Mouse (Mus musculus): ENCODE results near the gene Tmem87b.

Tmem87b gene

GRCm38 (mm10) chr2:128817786-128818681 lies at the start of gene Tmem87b:
TSS of gene Tmem87b (plus strand) at chr2:128818118.
- DNase-seq (ENCODE audit: low read depth, low spot score), result peak; percentile 90

GRCm38 (mm10) chr2:128768545-128769247 lies 49.2 kb upstream of the Tmem87b start:
- DNase-seq (ENCODE audit: low read depth, low spot score), result no peak

- DNase-seq (ENCODE audit: low read depth, low spot score), result no peak
Measured at GRCm38 (mm10) chr2:128770557-128770956, 47.4 kb upstream of the Tmem87b start.

DNA sequence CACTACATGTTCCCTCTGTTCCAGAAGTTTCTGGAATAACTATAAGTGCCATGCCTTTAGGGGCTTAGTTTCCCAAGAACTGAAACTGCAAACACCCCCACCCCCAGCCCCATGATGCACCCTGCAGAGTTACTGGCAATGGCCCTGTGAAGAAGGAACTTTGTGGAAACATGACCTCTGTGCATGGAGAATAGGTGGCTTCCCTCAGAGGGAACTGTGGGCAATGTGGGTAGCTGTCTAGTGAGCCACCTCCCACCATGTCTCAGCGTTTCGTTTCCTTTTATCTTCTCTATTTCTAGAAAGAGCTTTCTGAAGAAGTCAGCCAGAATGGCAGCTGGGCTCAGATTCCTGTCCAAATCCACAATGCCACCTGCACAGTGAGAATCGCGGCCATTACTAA lies 46.9 kb upstream of the Tmem87b start:
- DNase-seq (ENCODE audit: low read depth, low spot score), result no peak

DNA sequence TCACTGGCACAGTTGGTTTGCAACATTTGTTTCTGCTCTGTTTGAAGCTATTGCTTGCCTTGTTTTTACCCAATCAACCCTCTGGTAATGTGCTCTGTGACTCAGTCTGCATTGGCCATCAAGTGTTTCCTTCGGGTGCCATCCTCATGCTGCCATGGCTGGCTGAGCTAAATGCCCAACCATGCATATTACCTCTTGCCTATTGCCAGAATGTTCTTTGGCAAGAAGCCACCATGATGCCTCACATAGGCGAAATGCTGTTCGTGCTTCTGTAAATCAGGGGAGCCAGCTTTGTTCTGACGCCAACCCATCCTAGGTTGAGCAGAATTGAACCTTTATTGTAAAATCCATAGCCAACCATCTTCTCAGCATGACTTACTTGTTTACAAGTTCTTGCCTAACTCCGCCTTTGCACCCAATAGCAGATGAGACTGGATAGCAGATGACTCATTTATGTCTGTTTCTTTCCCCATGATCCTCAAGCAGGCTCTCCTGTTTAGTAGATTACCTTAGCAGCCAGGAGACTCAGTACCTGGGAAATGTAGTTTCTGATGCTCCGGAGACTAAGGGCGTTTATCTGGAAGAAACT lies 46.1 kb upstream of the Tmem87b start:
- DNase-seq (ENCODE audit: low read depth, low spot score), result no peak

GRCm38 (mm10) chr2:128782231-128782630 lies 35.7 kb upstream of the Tmem87b start:
- no peak for DNase-seq (ENCODE audit: low read depth, low spot score)

GRCm38 (mm10) chr2:128783660-128784345 lies 34.1 kb upstream of the Tmem87b start:
- no peak for DNase-seq (ENCODE audit: low read depth, low spot score)

GRCm38 (mm10) chr2:128784814-128785213 lies 33.1 kb upstream of the Tmem87b start:
- DNase-seq (ENCODE audit: low read depth, low spot score), result no peak

- DNase-seq (ENCODE audit: low read depth, low spot score), result no peak
Measured at GRCm38 (mm10) chr2:128786341-128786740, 31.6 kb upstream of the Tmem87b start.

GRCm38 (mm10) chr2:128786795-128787194 lies 31.1 kb upstream of the Tmem87b start:
- no peak for DNase-seq (ENCODE audit: low read depth, low spot score)

GRCm38 (mm10) chr2:128787805-128788204 lies 30.1 kb upstream of the Tmem87b start:
- DNase-seq (ENCODE audit: low read depth, low spot score), result no peak

- no peak for DNase-seq (ENCODE audit: low read depth, low spot score)
Measured at GRCm38 (mm10) chr2:128790875-128791614, 26.9 kb upstream of the Tmem87b start.

- no peak for DNase-seq (ENCODE audit: low read depth, low spot score)
Measured at GRCm38 (mm10) chr2:128793958-128794357, 24.0 kb upstream of the Tmem87b start.

DNA sequence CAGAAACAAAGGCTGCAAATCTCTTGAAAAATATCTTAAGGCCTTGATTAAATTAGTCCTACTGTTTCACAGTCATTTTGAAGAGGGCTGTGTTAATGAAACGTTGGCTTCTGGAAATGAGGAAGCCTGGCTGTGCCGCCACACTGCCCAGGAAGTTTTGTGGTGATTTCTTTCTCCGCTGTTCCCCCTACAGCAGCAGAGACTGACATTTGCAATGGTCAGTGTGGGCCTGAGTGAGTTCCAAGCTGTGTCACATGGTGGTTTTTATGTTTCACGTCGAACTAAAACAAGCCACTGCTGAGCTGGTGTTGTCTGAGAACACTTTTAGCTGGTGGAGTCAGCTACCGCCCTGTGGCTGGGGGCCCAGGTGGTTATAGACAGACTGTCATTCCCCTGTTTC lies 21.5 kb upstream of the Tmem87b start:
- DNase-seq (ENCODE audit: low read depth, low spot score), result no peak

DNA sequence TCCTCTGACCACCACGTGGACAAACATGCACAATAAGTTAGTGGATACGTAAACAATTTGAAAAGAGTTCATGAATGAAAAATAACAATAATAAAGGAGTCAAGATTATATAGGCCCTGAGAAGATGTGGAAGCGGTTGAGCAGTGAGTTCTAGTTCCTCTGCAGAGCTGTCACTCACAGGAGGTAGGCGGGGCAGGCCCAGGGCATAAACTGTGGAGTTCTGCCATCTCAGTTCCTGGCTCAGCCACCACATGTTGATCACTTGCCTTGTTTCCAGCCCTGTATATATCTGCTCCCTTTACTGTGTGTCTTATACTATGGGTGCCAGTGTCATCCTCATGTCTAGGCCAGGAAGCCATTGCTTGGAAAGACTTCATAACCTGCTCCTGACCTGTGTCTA lies 14.5 kb upstream of the Tmem87b start:
- DNase-seq (ENCODE audit: low read depth, low spot score), result no peak

- DNase-seq (ENCODE audit: low read depth, low spot score), result no peak
Measured at GRCm38 (mm10) chr2:128805341-128805740, 12.6 kb upstream of the Tmem87b start.

DNA sequence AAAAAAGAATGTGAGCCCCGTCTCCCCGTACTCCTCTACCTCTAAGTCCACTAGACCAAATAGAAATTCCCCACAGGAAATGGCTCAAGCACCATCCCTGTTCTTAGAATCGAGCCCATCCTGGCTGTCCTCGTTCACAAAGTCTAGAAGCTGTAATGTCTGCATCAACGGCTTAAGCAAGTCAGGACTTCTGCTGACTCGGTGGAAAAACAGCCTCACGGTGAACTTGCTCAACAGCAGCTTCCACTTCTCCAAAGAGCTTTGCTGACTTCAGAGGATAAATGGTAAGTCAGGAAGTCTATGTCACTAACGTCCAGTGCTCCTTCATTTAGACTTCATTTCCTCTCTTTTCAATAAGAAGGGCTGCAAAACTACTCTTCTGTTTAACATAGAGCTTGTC lies 11.4 kb upstream of the Tmem87b start:
- no peak for DNase-seq (ENCODE audit: low read depth, low spot score)

GRCm38 (mm10) chr2:128812761-128813160 lies 5.2 kb upstream of the Tmem87b start:
- DNase-seq (ENCODE audit: low read depth, low spot score), result no peak

- no peak for DNase-seq (ENCODE audit: low read depth, low spot score)
Measured at GRCm38 (mm10) chr2:128816311-128816710, 1.6 kb upstream of the Tmem87b start.

DNA sequence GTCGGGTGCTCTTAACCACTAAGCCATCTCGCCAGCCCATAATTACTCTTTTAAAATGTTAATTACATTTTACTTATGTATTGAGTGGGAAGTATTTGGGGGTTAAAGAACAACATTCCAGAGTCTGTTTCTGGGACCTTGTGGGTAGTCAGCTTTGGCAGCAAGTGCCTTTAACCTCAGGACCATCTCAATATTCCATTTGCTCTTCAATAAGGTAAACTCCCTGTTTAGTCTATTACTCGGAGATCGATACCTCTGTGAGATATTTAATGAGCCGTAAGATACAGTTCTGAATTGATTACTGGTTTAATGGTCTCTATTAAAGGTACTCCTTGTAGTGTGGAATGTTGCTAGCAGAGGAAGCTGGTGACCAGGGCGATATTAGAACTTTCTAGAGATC lies 1.0 kb upstream of the Tmem87b start:
- no peak for DNase-seq (ENCODE audit: low read depth, low spot score)

DNA sequence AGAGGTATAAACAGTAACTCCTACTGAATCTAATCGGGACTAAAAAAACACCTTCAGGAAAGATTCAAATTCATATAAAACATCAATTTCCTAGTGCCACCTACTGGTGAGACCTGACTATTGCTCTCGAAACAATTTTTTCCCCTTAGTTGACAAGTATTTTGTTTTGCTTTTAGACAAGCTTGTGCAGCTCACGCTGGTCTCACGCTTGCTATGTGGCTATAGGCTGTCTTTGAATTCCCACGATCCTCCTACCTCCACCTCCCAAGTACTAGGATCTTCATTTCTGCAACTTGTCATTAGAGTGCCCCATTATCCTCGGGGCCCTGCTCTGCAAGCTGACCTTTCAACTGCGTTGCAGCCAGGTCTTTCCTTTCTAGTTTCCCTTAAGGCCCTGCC lies 532 bp upstream of the Tmem87b start:
- peak; percentile 56 for DNase-seq (ENCODE audit: low read depth, low spot score)

Measured in c-Kit-negative CD71-positive TER-119-positive erythroid progenitor cells, embryonic 14.5 days (primary cell).